Mouse (Mus musculus) stomach, postnatal 0 days (tissue): ENCODE results near the gene H2-M1. TPM values are rescaled to one million over a fixed set of nuclear protein-coding genes. Genes with fewer than 3 reads are reported as not detected.

Source experiments
- ATAC-seq: fragments of 200-750 bp; cut with Nextera tagmentation; 2 replicates; pipeline ENCODE4 v1.8.0; 2017; ENCODE audit not compliant: low FRiP score, low TSS enrichment
- DNase-seq: peaks from one replicate; pipeline ENCODE4 v3.0.0-alpha.2; 2016; ENCODE audit warnings: low spot score
- H3K27ac ChIP-seq: fragments of 300-500 bp; sonication (generic); replicated peaks from 2 replicates; pipeline ENCODE4 v1.5.1; 2014; ENCODE audit warnings: mild to moderate bottlenecking, control low read depth
- H3K27me3 ChIP-seq: fragments of 300-500 bp; sonication (generic); 2 replicates; pipeline ENCODE4 v1.6.1; 2014; ENCODE audit warnings: low read length; ENCODE audit not compliant: control insufficient read depth, insufficient read depth
- H3K36me3 ChIP-seq: fragments of 300-500 bp; sonication (generic); 2 replicates; pipeline ENCODE4 v1.6.1; 2014; ENCODE audit warnings: low read length, mixed read lengths; ENCODE audit not compliant: control insufficient read depth, insufficient read depth
- H3K4me1 ChIP-seq: fragments of 300-500 bp; sonication (generic); replicated peaks from 2 replicates; pipeline ENCODE4 v1.6.1; 2014; ENCODE audit warnings: antibody characterized with exemption; ENCODE audit not compliant: control insufficient read depth, insufficient read depth
- H3K4me2 ChIP-seq: fragments of 300-500 bp; sonication (generic); replicated peaks from 2 replicates; pipeline ENCODE4 v1.6.1; 2014; ENCODE audit warnings: low read depth, mild to moderate bottlenecking, control low read depth, moderate library complexity
- H3K4me3 ChIP-seq: fragments of 300-500 bp; sonication (generic); 2 replicates; pipeline ENCODE4 v1.5.1; 2014; ENCODE audit warnings: low read depth, low read length, control low read depth
- H3K9ac ChIP-seq: fragments of 300-500 bp; sonication (generic); 2 replicates; pipeline ENCODE4 v1.6.1; 2014; ENCODE audit warnings: mild to moderate bottlenecking, low read length, control low read depth, mixed read lengths
- H3K9me3 ChIP-seq: fragments of 300-500 bp; sonication (generic); 2 replicates; pipeline ENCODE4 v1.6.1; 2016; ENCODE audit warnings: low read length; ENCODE audit not compliant: control insufficient read depth
- CTCF ChIP-seq: IDR thresholded peaks from 2 replicates; pipeline ENCODE4 v1.5.1; 2016; ENCODE audit warnings: antibody characterized with exemption, low read depth, mild to moderate bottlenecking, moderate library complexity
- EP300 ChIP-seq: optimal IDR thresholded peaks from 2 replicates; pipeline ENCODE3; 2016; ENCODE audit warnings: antibody characterized with exemption
- WGBS: fragments of 180-500 bp; shearing (Covaris S2); extraction: QIAGEN DNeasy Blood & Tissue Kit; methylation state at CpG from one replicate; pipeline ENCODE4 v1.1.7; 2014; 5-methylcytosine and 5-hydroxymethylcytosine counted together
- polyA plus RNA-seq: library from polyadenylated mRNA; unstranded; fragments of >200 nt; fragmentation: Nextera tagmentation; extraction: Ambion mirVana; gene quantifications from 2 replicates; pipeline ENCODE4 v1.2.1, GENCODE M21; 2015

H2-M1 gene
- not detected in 2 replicates for polyA plus RNA-seq

GRCm38 (mm10) chr17:36672119-36672518, at the start of gene H2-M1:
Gene H2-M1 (minus strand): TSS chr17:36672219.
- no peak for TF ChIP-seq CTCF
- no peak for TF ChIP-seq EP300

GRCm38 (mm10) chr17:36697693-36698092, 25.7 kb upstream of the H2-M1 start:
- Histone ChIP-seq H3K36me3 (no peaks in the 10 kb centered on the region), H3K9ac (no peak overlapping the region), H3K4me2 (no peak overlapping the region), H3K27me3 (no peaks in the 10 kb centered on the region), H3K27ac (no peak overlapping the region), H3K4me1 (no peaks in the 10 kb centered on the region), H3K9me3 (no peaks in the 10 kb centered on the region), H3K4me3 (no peak overlapping the region)
- TF ChIP-seq EP300 (no peak), CTCF (no peak)
- ATAC-seq (no peak), DNase-seq (no peak)
- 65% methylated on average over 2 of the region's 2 CpGs for WGBS

More at GRCm38 (mm10) chr17:36672119-36672518, at the start of gene H2-M1:
- H3K27ac ChIP-seq: no peak within 1 kb of the TSS
- no peaks in the 10 kb centered on the region for H3K36me3 ChIP-seq
- DNase-seq (no peak), ATAC-seq (no peak)
- no peaks in the 10 kb centered on the region for H3K4me1 ChIP-seq
- H3K4me2 ChIP-seq: no peak within 1 kb of the TSS
- no peak within 1 kb of the TSS for H3K9ac ChIP-seq
- H3K4me3 ChIP-seq: no peak within 1 kb of the TSS
- 73% methylated on average over 3 of the region's 3 CpGs for WGBS
- no peaks in the 10 kb centered on the region for H3K27me3 ChIP-seq
- H3K9me3 ChIP-seq: no peaks in the 10 kb centered on the region

- H3K4me3 ChIP-seq: no peak within 1 kb of the TSS
- H3K27ac ChIP-seq: no peak within 1 kb of the TSS
- ATAC-seq: no peak
- H3K4me1 ChIP-seq: no peaks in the 10 kb centered on the region
- no peak within 1 kb of the TSS for H3K4me2 ChIP-seq
- no peak for TF ChIP-seq CTCF
- TF ChIP-seq EP300: no peak
- DNase-seq: no peak
- H3K9me3 ChIP-seq: no peaks in the 10 kb centered on the region
- H3K36me3 ChIP-seq: no peaks in the 10 kb centered on the region
- H3K27me3 ChIP-seq: no peaks in the 10 kb centered on the region
- 88% methylated on average over 3 of the region's 3 CpGs for WGBS
- no peak within 1 kb of the TSS for H3K9ac ChIP-seq
These were observed 29.5 kb downstream of the H2-M1 start, which contains the start of gene H2-M9 for GRCm38 (mm10) chr17:36642566-36642965. Gene H2-M9 (minus strand): TSS chr17:36642666.

Other genes starting within 250 kb of the H2-M1 start
- not detected in 2 replicates for gene H2-M10.4, start 209.9 kb downstream of the H2-M1 start, polyA plus RNA-seq
- not detected in 2 replicates for gene H2-M11, start 125.1 kb downstream of the H2-M1 start, polyA plus RNA-seq
- not detected in 2 replicates for gene H2-M9, start 29.6 kb downstream of the H2-M1 start, polyA plus RNA-seq
- gene H2-M10.5, start 100.7 kb upstream of the H2-M1 start, polyA plus RNA-seq: not detected in 2 replicates
- gene H2-M10.6, start 140.0 kb upstream of the H2-M1 start, polyA plus RNA-seq: not detected in 2 replicates
- 22.9 and 24.0 TPM in 2 replicates for gene Trim26, start 164.9 kb upstream of the H2-M1 start, polyA plus RNA-seq
- gene Trim15, start 195.0 kb upstream of the H2-M1 start, polyA plus RNA-seq: 2.0 and 2.1 TPM in 2 replicates
- 0.28 and 0.32 TPM in 2 replicates for gene Trim10, start 197.4 kb upstream of the H2-M1 start, polyA plus RNA-seq
- gene Trim40, start 217.9 kb upstream of the H2-M1 start, polyA plus RNA-seq: 0.80 and 1.0 TPM in 2 replicates
- gene Trim31, start 225.9 kb upstream of the H2-M1 start, polyA plus RNA-seq: 1.4 and 1.8 TPM in 2 replicates